Mouse (Mus musculus) neural tube, embryonic 15.5 days (tissue): ENCODE measurements around the gene Fbxo28. TPM values are rescaled to one million over a fixed set of nuclear protein-coding genes. Genes with fewer than 3 reads are reported as not detected.
A peak's percentile ranks its signal among the peaks of the same experiment; 100 is the strongest.

ENCODE experiments used
- ATAC-seq: fragments of 200-750 bp; cut with Nextera tagmentation; 2 replicates; pipeline ENCODE4 v1.8.0; 2017; ENCODE audit warnings: mild to moderate bottlenecking, moderate TSS enrichment, moderate library complexity; ENCODE audit not compliant: low FRiP score
- H3K27ac ChIP-seq: fragments of 300-500 bp; sonication (generic); replicated peaks from 2 replicates; pipeline ENCODE4 v1.5.1; 2015; ENCODE audit warnings: mild to moderate bottlenecking, inconsistent platforms
- H3K27me3 ChIP-seq: fragments of 300-500 bp; sonication (generic); replicated peaks from 2 replicates; pipeline ENCODE4 v1.6.1; 2015; ENCODE audit warnings: inconsistent platforms
- H3K36me3 ChIP-seq: fragments of 300-500 bp; sonication (generic); 2 replicates; pipeline ENCODE4 v1.6.1; 2015; ENCODE audit warnings: inconsistent platforms
- H3K4me1 ChIP-seq: fragments of 300-500 bp; sonication (generic); 2 replicates; pipeline ENCODE4 v1.6.1; 2015; ENCODE audit warnings: inconsistent platforms
- H3K4me2 ChIP-seq: fragments of 300-500 bp; sonication (generic); 2 replicates; pipeline ENCODE4 v1.6.1; 2015; ENCODE audit warnings: inconsistent platforms, mild to moderate bottlenecking, moderate library complexity
- H3K4me3 ChIP-seq: fragments of 300-500 bp; sonication (generic); replicated peaks from 2 replicates; pipeline ENCODE4 v1.5.1; 2015; ENCODE audit warnings: mild to moderate bottlenecking, inconsistent platforms
- H3K9ac ChIP-seq: fragments of 300-500 bp; sonication (generic); replicated peaks from 2 replicates; pipeline ENCODE4 v1.6.1; 2015; ENCODE audit warnings: mild to moderate bottlenecking, inconsistent platforms
- H3K9me3 ChIP-seq: fragments of 300-500 bp; sonication (generic); replicated peaks from 2 replicates; pipeline ENCODE4 v1.6.1; 2016; ENCODE audit warnings: inconsistent platforms
- WGBS: fragments of 180-500 bp; shearing (Covaris S2); methylation state at CpG from one replicate; pipeline ENCODE4 v1.1.7; 2015; ENCODE audit warnings: mixed read lengths; 5-methylcytosine and 5-hydroxymethylcytosine counted together
- polyA plus RNA-seq: library from polyadenylated mRNA; unstranded; fragments of >200 nt; fragmentation: Nextera tagmentation; extraction: Ambion mirVana; gene quantifications from 2 replicates; pipeline ENCODE4 v1.2.1, GENCODE M21; 2015

Gene Fbxo28
- polyA plus RNA-seq, 1 experiment from 2014 or later = 23.6 TPM

GRCm38 (mm10) chr1:182284795-182285194, 56.6 kb downstream of the Fbxo28 start:
- H3K4me3 ChIP-seq = no peak overlapping the region
- no peaks in the 10 kb centered on the region for H3K9me3 ChIP-seq
- H3K36me3 ChIP-seq = no peaks in the 10 kb centered on the region
- peaks cover 27% of the 10 kb centered on the region for H3K4me1 ChIP-seq
- ATAC-seq = no peak
- H3K4me2 ChIP-seq = no peak overlapping the region
- H3K27me3 ChIP-seq = 0 out of 2 replicates have a peak, but pooled peaks cover 4% of the 10 kb centered on the region
- no peak overlapping the region for H3K9ac ChIP-seq
- WGBS = 94% methylated on average over 2 of the region's 2 CpGs
- H3K27ac ChIP-seq = no peak overlapping the region

- Histone ChIP-seq H3K4me2 (peak overlapping the region; percentile 85), H3K27me3 (0 out of 2 replicates have a peak, but pooled peaks cover 4% of the 10 kb centered on the region), H3K27ac (no peak overlapping the region), H3K4me3 (peak overlapping the region; percentile 90), H3K4me1 (peaks cover 27% of the 10 kb centered on the region), H3K9ac (no peak overlapping the region), H3K36me3 (peaks cover 7% of the 10 kb centered on the region), H3K9me3 (no peaks in the 10 kb centered on the region)
- 59% methylated on average over 7 of the region's 7 CpGs for WGBS
- no peak for ATAC-seq
Observed at GRCm38 (mm10) chr1:182283231-182283630, 58.2 kb downstream of the Fbxo28 start.

- peak within 1 kb of the TSS; percentile 85 for H3K4me2 ChIP-seq
- H3K27me3 ChIP-seq = 0 out of 2 replicates have a peak, but pooled peaks cover 4% of the 10 kb centered on the region
- under 1% methylated on average over 91 of the region's 94 CpGs for WGBS
- no peaks in the 10 kb centered on the region for H3K9me3 ChIP-seq
- peak within 1 kb of the TSS; percentile 85 for H3K9ac ChIP-seq
- ATAC-seq = peak; percentile 94
- H3K36me3 ChIP-seq = peaks cover 14% of the 10 kb centered on the region
- peak within 1 kb of the TSS; percentile 90 for H3K4me3 ChIP-seq
- peak within 1 kb of the TSS; percentile 89 for H3K27ac ChIP-seq
- peaks cover 27% of the 10 kb centered on the region for H3K4me1 ChIP-seq
Observed at GRCm38 (mm10) chr1:182282091-182283075, 59.0 kb downstream of the Fbxo28 start, which contains the start of gene Degs1. Gene Degs1, minus strand, starts transcription at chr1:182282804.

GRCm38 (mm10) chr1:182281251-182281711, 60.1 kb downstream of the Fbxo28 start:
- no peak for ATAC-seq
- H3K9ac ChIP-seq = peak overlapping the region; percentile 24
- H3K4me3 ChIP-seq = peak overlapping the region; percentile 90

DNA sequence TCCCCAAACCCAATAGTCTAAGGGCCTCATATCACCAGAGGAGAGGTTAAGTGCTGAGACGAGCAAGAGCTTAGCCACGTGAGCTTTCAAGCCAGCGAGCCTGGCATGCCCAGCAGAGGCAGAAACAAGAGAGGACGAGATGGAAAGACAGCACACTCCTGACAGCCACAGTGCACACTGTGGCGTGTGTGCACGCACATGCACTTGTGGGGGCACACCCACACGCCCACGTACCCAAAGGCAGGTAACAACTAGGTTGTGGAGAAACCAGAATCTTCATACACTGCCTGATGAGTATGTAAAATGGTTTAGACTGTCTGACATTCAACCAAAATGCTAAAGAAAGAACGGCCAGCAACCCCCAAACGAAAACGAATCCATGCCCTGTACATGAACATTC, 60.9 kb downstream of the Fbxo28 start:
- Histone ChIP-seq H3K4me2 (peak overlapping the region; percentile 85), H3K27me3 (0 out of 2 replicates have a peak, but pooled peaks cover 4% of the 10 kb centered on the region), H3K4me3 (peak overlapping the region; percentile 90), H3K4me1 (peaks cover 30% of the 10 kb centered on the region), H3K27ac (no peak overlapping the region), H3K9ac (no peak overlapping the region; the same call in 1 of the 2 replicates), H3K36me3 (peaks cover 30% of the 10 kb centered on the region), H3K9me3 (no peaks in the 10 kb centered on the region)
- ATAC-seq = no peak
- 58% methylated on average over 11 of the region's 11 CpGs for WGBS

More at GRCm38 (mm10) chr1:182281251-182281711, 60.1 kb downstream of the Fbxo28 start:
- Histone ChIP-seq H3K27me3 (0 out of 2 replicates have a peak, but pooled peaks cover 4% of the 10 kb centered on the region), H3K4me2 (peak overlapping the region; percentile 85), H3K4me1 (peaks cover 30% of the 10 kb centered on the region), H3K36me3 (peaks cover 25% of the 10 kb centered on the region), H3K9me3 (no peaks in the 10 kb centered on the region), H3K27ac (no peak overlapping the region)
- 15% methylated on average over 9 of the region's 9 CpGs for WGBS

DNA sequence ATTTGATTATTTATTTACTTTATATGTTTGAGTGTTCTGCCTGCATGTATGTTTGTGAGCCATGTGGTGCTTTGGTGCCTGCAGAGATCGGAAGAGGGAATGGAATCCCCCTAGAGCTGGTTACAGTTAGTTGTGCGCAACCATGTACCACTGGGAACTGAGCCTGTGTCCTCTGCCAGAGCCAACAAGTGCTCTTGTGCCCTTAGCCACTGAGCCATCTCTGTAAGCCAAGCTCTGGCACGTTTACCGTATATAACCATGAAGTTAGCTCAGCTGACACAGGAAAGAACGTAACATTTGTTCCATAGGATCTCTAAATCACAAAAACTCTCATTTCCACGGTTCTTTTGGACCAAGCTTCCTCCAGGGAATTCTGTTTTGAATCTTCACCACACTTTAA, 61.4 kb downstream of the Fbxo28 start:
- Histone ChIP-seq H3K4me3 (no peak overlapping the region), H3K36me3 (peaks cover 35% of the 10 kb centered on the region), H3K27ac (no peak overlapping the region), H3K4me1 (peaks cover 30% of the 10 kb centered on the region), H3K9me3 (no peaks in the 10 kb centered on the region), H3K4me2 (peak overlapping the region; percentile 85), H3K27me3 (0 out of 2 replicates have a peak, but pooled peaks cover 4% of the 10 kb centered on the region), H3K9ac (no peak overlapping the region)
- 69% methylated on average over 6 of the region's 6 CpGs for WGBS
- ATAC-seq = no peak

DNA sequence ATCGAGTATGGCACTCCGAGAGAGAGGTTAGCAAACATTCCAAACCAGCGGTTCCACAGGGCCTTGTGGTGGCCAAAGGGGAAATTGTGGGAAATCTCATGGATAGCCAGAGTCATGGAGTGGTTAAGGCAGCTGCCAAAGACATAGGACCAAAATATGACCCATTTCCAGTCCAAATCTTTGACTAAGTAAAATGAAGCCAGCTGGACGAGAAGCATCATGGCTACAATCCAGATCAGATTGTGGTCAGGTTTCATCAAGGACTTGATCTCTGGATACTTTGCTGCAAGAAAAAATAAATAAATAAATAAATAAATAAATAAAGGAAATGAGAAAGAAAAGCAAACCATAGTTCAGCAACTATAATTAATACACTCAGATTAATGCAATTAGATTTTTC, 62.0 kb downstream of the Fbxo28 start:
- no peak overlapping the region for H3K9ac ChIP-seq
- H3K27me3 ChIP-seq = 0 out of 2 replicates have a peak, but pooled peaks cover 4% of the 10 kb centered on the region
- H3K4me1 ChIP-seq = peaks cover 30% of the 10 kb centered on the region
- H3K27ac ChIP-seq = no peak overlapping the region
- H3K4me2 ChIP-seq = no peak overlapping the region
- WGBS = 91% methylated on average over 4 of the region's 4 CpGs
- H3K36me3 ChIP-seq = peaks cover 37% of the 10 kb centered on the region
- no peak for ATAC-seq
- no peak overlapping the region for H3K4me3 ChIP-seq
- H3K9me3 ChIP-seq = no peaks in the 10 kb centered on the region

- WGBS = 94% methylated on average over 6 of the region's 6 CpGs
- no peak overlapping the region for H3K27ac ChIP-seq
- peaks cover 46% of the 10 kb centered on the region for H3K36me3 ChIP-seq
- no peaks in the 10 kb centered on the region for H3K9me3 ChIP-seq
- H3K9ac ChIP-seq = no peak overlapping the region
- no peak for ATAC-seq
- H3K4me1 ChIP-seq = peaks cover 5% of the 10 kb centered on the region
- H3K4me2 ChIP-seq = no peak overlapping the region
- no peaks in the 10 kb centered on the region for H3K27me3 ChIP-seq
- H3K4me3 ChIP-seq = no peak overlapping the region
Observed at GRCm38 (mm10) chr1:182275109-182275508, 66.3 kb downstream of the Fbxo28 start.

- H3K9me3 ChIP-seq = no peaks in the 10 kb centered on the region
- H3K27ac ChIP-seq = no peak overlapping the region
- no peak overlapping the region for H3K9ac ChIP-seq
- H3K36me3 ChIP-seq = peaks cover 25% of the 10 kb centered on the region
- WGBS = 66% methylated on average over 5 of the region's 5 CpGs
- H3K27me3 ChIP-seq = no peaks in the 10 kb centered on the region
- H3K4me1 ChIP-seq = no peaks in the 10 kb centered on the region
- ATAC-seq = no peak
- H3K4me2 ChIP-seq = no peak overlapping the region
- H3K4me3 ChIP-seq = no peak overlapping the region
Observed at GRCm38 (mm10) chr1:182271632-182272031, 69.8 kb downstream of the Fbxo28 start.

DNA sequence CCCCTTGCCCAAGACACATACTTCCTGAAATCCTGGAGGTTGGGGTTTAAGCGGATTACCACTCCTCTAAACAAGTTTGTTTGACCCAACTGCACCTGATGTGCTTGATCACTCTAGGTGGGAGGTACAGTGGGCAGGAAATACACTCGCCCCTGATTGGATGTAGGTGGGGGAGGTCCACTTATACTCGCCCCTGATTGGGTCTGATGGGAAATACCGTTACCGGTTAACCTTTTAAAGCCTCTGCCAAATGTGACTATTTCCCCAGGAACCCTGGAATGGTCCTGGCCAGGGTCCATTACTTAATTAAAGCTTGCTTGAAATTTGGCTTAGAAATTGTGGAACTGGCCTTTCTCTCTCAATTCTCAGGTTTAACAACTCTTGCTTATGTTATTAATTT, 70.3 kb downstream of the Fbxo28 start:
- Histone ChIP-seq H3K27me3 (no peaks in the 10 kb centered on the region), H3K36me3 (peaks cover 21% of the 10 kb centered on the region), H3K4me2 (no peak overlapping the region), H3K27ac (no peak overlapping the region), H3K4me3 (no peak overlapping the region), H3K4me1 (no peaks in the 10 kb centered on the region), H3K9me3 (no peaks in the 10 kb centered on the region), H3K9ac (no peak overlapping the region)
- no peak for ATAC-seq
- 84% methylated on average over 5 of the region's 5 CpGs for WGBS

DNA sequence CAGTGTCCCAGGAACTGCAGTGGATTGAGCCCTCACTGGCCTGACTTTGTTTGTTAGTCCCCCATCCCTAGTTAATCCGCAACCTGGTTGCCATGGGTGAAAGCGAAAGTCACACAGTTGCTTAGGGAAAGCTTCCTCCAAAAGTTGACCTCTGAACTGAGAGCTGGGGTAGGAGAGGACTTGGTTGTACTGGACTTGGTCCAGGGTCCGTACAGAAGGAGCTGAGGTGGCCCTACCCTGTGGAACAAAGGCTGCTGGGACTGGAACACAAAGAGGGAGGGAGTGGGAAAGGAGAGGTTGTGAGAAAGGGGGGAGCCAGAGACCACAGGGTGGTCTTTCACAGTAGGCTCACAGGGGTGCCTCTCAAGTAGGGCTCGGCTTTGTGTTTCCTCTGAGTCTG, 73.1 kb downstream of the Fbxo28 start:
- Histone ChIP-seq H3K9me3 (no peaks in the 10 kb centered on the region), H3K36me3 (0 out of 2 replicates have a peak, but pooled peaks cover 8% of the 10 kb centered on the region), H3K27me3 (no peaks in the 10 kb centered on the region), H3K4me1 (no peaks in the 10 kb centered on the region), H3K9ac (no peak overlapping the region), H3K4me3 (no peak overlapping the region), H3K27ac (no peak overlapping the region), H3K4me2 (no peak overlapping the region)
- ATAC-seq = no peak
- WGBS = 47% methylated on average over 4 of the region's 4 CpGs
